Mouse (Mus musculus): ENCODE measurements at regions not wholly inside any gene's neighbourhood (a gene's known extent, or its start where the extent isn't known, plus 50 kb on each side); places are given as distances from the start of the nearest gene placed in this dataset.

GRCm38 (mm10) chr3:52554490-52554889 lies 286.4 kb downstream of the Foxo1 start:
- Histone ChIP-seq H3K4me1 (ENCODE audit: control insufficient read depth, insufficient read depth, low read length) (peaks cover 7% of the 10 kb centered on the region), H3K4me3 (replicated peaks; ENCODE audit: extremely low read depth, low read depth, low read length) (no peak overlapping the region)
- 92% methylated on average over 1 of the region's 1 CpGs for WGBS
- DNase-seq, result no peak
- TF ChIP-seq POLR2A (IDR thresholded peaks at IDR 0.05; ENCODE audit: borderline replicate concordance, extremely low read depth, low read depth, low read length), result no peak
- TF ChIP-seq CTCF (IDR thresholded peaks at IDR 0.05; ENCODE audit: insufficient read depth, low read length), result no peak

GRCm38 (mm10) chr3:52548201-52548893 lies 280.2 kb downstream of the Foxo1 start:
- DNase-seq, result no peak
- H3K4me3 ChIP-seq (replicated peaks; ENCODE audit: extremely low read depth, low read depth, low read length), result no peak overlapping the region
- no peak for TF ChIP-seq CTCF (IDR thresholded peaks at IDR 0.05; ENCODE audit: insufficient read depth, low read length)
- no peak for TF ChIP-seq POLR2A (IDR thresholded peaks at IDR 0.05; ENCODE audit: borderline replicate concordance, extremely low read depth, low read depth, low read length)
- WGBS, result 66% methylated on average over 6 of the region's 6 CpGs
- H3K4me1 ChIP-seq (ENCODE audit: control insufficient read depth, insufficient read depth, low read length), result no peaks in the 10 kb centered on the region

GRCm38 (mm10) chr3:52546035-52546434 lies 277.9 kb downstream of the Foxo1 start:
- TF ChIP-seq CTCF (IDR thresholded peaks at IDR 0.05; ENCODE audit: insufficient read depth, low read length) (no peak), POLR2A (IDR thresholded peaks at IDR 0.05; ENCODE audit: borderline replicate concordance, extremely low read depth, low read depth, low read length) (no peak)
- Histone ChIP-seq H3K4me3 (replicated peaks; ENCODE audit: extremely low read depth, low read depth, low read length) (no peak overlapping the region), H3K4me1 (ENCODE audit: control insufficient read depth, insufficient read depth, low read length) (no peaks in the 10 kb centered on the region)
- 95% methylated on average over 5 of the region's 5 CpGs for WGBS
- no peak for DNase-seq

GRCm38 (mm10) chr3:52543006-52543405 lies 274.9 kb downstream of the Foxo1 start:
- TF ChIP-seq CTCF (IDR thresholded peaks at IDR 0.05; ENCODE audit: insufficient read depth, low read length) (no peak), POLR2A (IDR thresholded peaks at IDR 0.05; ENCODE audit: borderline replicate concordance, extremely low read depth, low read depth, low read length) (no peak)
- WGBS, result 73% methylated on average over 6 of the region's 6 CpGs
- H3K4me1 ChIP-seq (ENCODE audit: control insufficient read depth, insufficient read depth, low read length), result no peaks in the 10 kb centered on the region
- no peak for DNase-seq
- no peak overlapping the region for H3K4me3 ChIP-seq (replicated peaks; ENCODE audit: extremely low read depth, low read depth, low read length)

GRCm38 (mm10) chr3:52540862-52541380 lies 272.8 kb downstream of the Foxo1 start:
- Histone ChIP-seq H3K4me1 (ENCODE audit: control insufficient read depth, insufficient read depth, low read length) (no peaks in the 10 kb centered on the region), H3K4me3 (replicated peaks; ENCODE audit: extremely low read depth, low read depth, low read length) (no peak overlapping the region)
- no peak for DNase-seq
- WGBS, result 55% methylated on average over 9 of the region's 9 CpGs
- TF ChIP-seq CTCF (IDR thresholded peaks at IDR 0.05; ENCODE audit: insufficient read depth, low read length) (no peak), POLR2A (IDR thresholded peaks at IDR 0.05; ENCODE audit: borderline replicate concordance, extremely low read depth, low read depth, low read length) (no peak)

- DNase-seq, result no peak
- WGBS, result 74% methylated on average over 10 of the region's 10 CpGs
- H3K4me3 ChIP-seq (replicated peaks; ENCODE audit: extremely low read depth, low read depth, low read length), result no peak overlapping the region
- no peaks in the 10 kb centered on the region for H3K4me1 ChIP-seq (ENCODE audit: control insufficient read depth, insufficient read depth, low read length)
- TF ChIP-seq POLR2A (IDR thresholded peaks at IDR 0.05; ENCODE audit: borderline replicate concordance, extremely low read depth, low read depth, low read length), result no peak
- no peak for TF ChIP-seq CTCF (IDR thresholded peaks at IDR 0.05; ENCODE audit: insufficient read depth, low read length)
Measured at GRCm38 (mm10) chr3:52539813-52540378, 271.8 kb downstream of the Foxo1 start.

- DNase-seq, result no peak
- 84% methylated on average over 4 of the region's 4 CpGs for WGBS
- TF ChIP-seq CTCF (IDR thresholded peaks at IDR 0.05; ENCODE audit: insufficient read depth, low read length), result no peak
- TF ChIP-seq POLR2A (IDR thresholded peaks at IDR 0.05; ENCODE audit: borderline replicate concordance, extremely low read depth, low read depth, low read length), result no peak
- Histone ChIP-seq H3K4me1 (ENCODE audit: control insufficient read depth, insufficient read depth, low read length) (no peaks in the 10 kb centered on the region), H3K4me3 (replicated peaks; ENCODE audit: extremely low read depth, low read depth, low read length) (no peak overlapping the region)
Measured at GRCm38 (mm10) chr3:52538306-52538705, 270.2 kb downstream of the Foxo1 start.

GRCm38 (mm10) chr3:52537362-52537911 lies 269.3 kb downstream of the Foxo1 start:
- no peak for DNase-seq
- 78% methylated on average over 10 of the region's 10 CpGs for WGBS
- no peak overlapping the region for H3K4me3 ChIP-seq (replicated peaks; ENCODE audit: extremely low read depth, low read depth, low read length)
- no peaks in the 10 kb centered on the region for H3K4me1 ChIP-seq (ENCODE audit: control insufficient read depth, insufficient read depth, low read length)
- TF ChIP-seq POLR2A (IDR thresholded peaks at IDR 0.05; ENCODE audit: borderline replicate concordance, extremely low read depth, low read depth, low read length) (no peak), CTCF (IDR thresholded peaks at IDR 0.05; ENCODE audit: insufficient read depth, low read length) (no peak)

- 47% methylated on average over 7 of the region's 7 CpGs for WGBS
- TF ChIP-seq CTCF (IDR thresholded peaks at IDR 0.05; ENCODE audit: insufficient read depth, low read length) (no peak), POLR2A (IDR thresholded peaks at IDR 0.05; ENCODE audit: borderline replicate concordance, extremely low read depth, low read depth, low read length) (no peak)
- no peak for DNase-seq
- Histone ChIP-seq H3K4me3 (replicated peaks; ENCODE audit: extremely low read depth, low read depth, low read length) (no peak overlapping the region), H3K4me1 (ENCODE audit: control insufficient read depth, insufficient read depth, low read length) (no peaks in the 10 kb centered on the region)
Measured at GRCm38 (mm10) chr3:52535411-52536021, 267.4 kb downstream of the Foxo1 start.
